Mouse (Mus musculus) megakaryocyte, embryonic 14.5 days (primary cell): ENCODE measurements around the gene Ece1. TPM values are rescaled to one million over a fixed set of nuclear protein-coding genes. Genes with fewer than 3 reads are reported as not detected.

Experiments
- H3K27me3 ChIP-seq: replicated peaks from 2 replicates; pipeline ENCODE3; 2012; ENCODE audit warnings: inconsistent platforms
- H3K36me3 ChIP-seq: replicated peaks from 2 replicates; pipeline ENCODE3; 2012; ENCODE audit warnings: low read length, inconsistent platforms, mixed read lengths
- H3K4me1 ChIP-seq: 2 replicates; pipeline ENCODE4 v1.6.1; 2012; ENCODE audit warnings: inconsistent platforms
- H3K4me3 ChIP-seq: replicated peaks from 2 replicates; pipeline ENCODE3; 2012; ENCODE audit warnings: moderate library complexity, mild to moderate bottlenecking, inconsistent platforms
- H3K9me3 ChIP-seq: 2 replicates; pipeline ENCODE4 v1.6.1; 2012; ENCODE audit warnings: inconsistent platforms
- FLI1 ChIP-seq: IDR thresholded peaks from 2 replicates; pipeline ENCODE4 v1.6.1; 2012; ENCODE audit warnings: low read length, inconsistent platforms, mixed read lengths
- GATA1 ChIP-seq: IDR thresholded peaks from 3 replicates; pipeline ENCODE4 v1.6.1; 2012; ENCODE audit warnings: mixed read lengths, low read length, inconsistent platforms, borderline replicate concordance
- polyA plus RNA-seq: library from polyadenylated mRNA; stranded (reverse); fragments of >175 nt; gene quantifications from 2 replicates; pipeline ENCODE4 v1.2.3, GENCODE M21; 2012; ENCODE audit warnings: low replicate concordance; ENCODE audit not compliant: insufficient read depth

Ece1 gene
- polyA plus RNA-seq, 1 experiment: 5.0 TPM

GRCm38 (mm10) chr4:137881445-137881844, 19.4 kb downstream of the Ece1 start:
- Histone ChIP-seq H3K9me3 (no peaks in the 10 kb centered on the region), H3K4me3 (no peak overlapping the region), H3K4me1 (peaks cover 41% of the 10 kb centered on the region), H3K27me3 (peaks cover 39% of the 10 kb centered on the region), H3K36me3 (no peaks in the 10 kb centered on the region)
- TF ChIP-seq FLI1 (no peak), GATA1 (no peak)

- H3K4me3 ChIP-seq: no peak overlapping the region
- H3K36me3 ChIP-seq: no peaks in the 10 kb centered on the region
- H3K9me3 ChIP-seq: no peaks in the 10 kb centered on the region
- TF ChIP-seq GATA1 (no peak), FLI1 (no peak)
- H3K4me1 ChIP-seq: peaks cover 40% of the 10 kb centered on the region
- peaks cover 33% of the 10 kb centered on the region for H3K27me3 ChIP-seq
These were observed 20.6 kb downstream of the Ece1 start for GRCm38 (mm10) chr4:137882663-137883062.

GRCm38 (mm10) chr4:137883513-137884150, 21.6 kb downstream of the Ece1 start:
- Histone ChIP-seq H3K27me3 (peaks cover 31% of the 10 kb centered on the region), H3K9me3 (peaks cover 3% of the 10 kb centered on the region), H3K4me3 (peak overlapping the region; percentile 76), H3K4me1 (peaks cover 50% of the 10 kb centered on the region), H3K36me3 (peaks cover 1% of the 10 kb centered on the region)
- TF ChIP-seq GATA1 (no peak), FLI1 (no peak)

- TF ChIP-seq GATA1 (no peak), FLI1 (no peak)
- H3K36me3 ChIP-seq: peaks cover 2% of the 10 kb centered on the region
- H3K27me3 ChIP-seq: peaks cover 43% of the 10 kb centered on the region
- peaks cover 62% of the 10 kb centered on the region for H3K4me1 ChIP-seq
- H3K9me3 ChIP-seq: peaks cover 7% of the 10 kb centered on the region
- H3K4me3 ChIP-seq: no peak overlapping the region
These were observed 25.4 kb downstream of the Ece1 start for GRCm38 (mm10) chr4:137887337-137887992.

GRCm38 (mm10) chr4:137887993-137888388, 26.0 kb downstream of the Ece1 start:
- Histone ChIP-seq H3K27me3 (peaks cover 45% of the 10 kb centered on the region), H3K36me3 (peaks cover 2% of the 10 kb centered on the region), H3K4me3 (no peak overlapping the region), H3K9me3 (peaks cover 7% of the 10 kb centered on the region), H3K4me1 (peaks cover 58% of the 10 kb centered on the region)
- no peak for TF ChIP-seq GATA1
- no peak for TF ChIP-seq FLI1

- Histone ChIP-seq H3K4me3 (no peak overlapping the region), H3K27me3 (peaks cover 41% of the 10 kb centered on the region), H3K36me3 (peaks cover 2% of the 10 kb centered on the region), H3K4me1 (peaks cover 39% of the 10 kb centered on the region), H3K9me3 (peaks cover 7% of the 10 kb centered on the region)
- no peak for TF ChIP-seq GATA1
- no peak for TF ChIP-seq FLI1
These were observed 28.6 kb downstream of the Ece1 start for GRCm38 (mm10) chr4:137890596-137890995.

- peaks cover 7% of the 10 kb centered on the region for H3K9me3 ChIP-seq
- H3K4me3 ChIP-seq: no peak overlapping the region
- TF ChIP-seq FLI1 (no peak), GATA1 (no peak)
- peaks cover 2% of the 10 kb centered on the region for H3K36me3 ChIP-seq
- H3K4me1 ChIP-seq: peaks cover 39% of the 10 kb centered on the region
- peaks cover 47% of the 10 kb centered on the region for H3K27me3 ChIP-seq
These were observed 29.6 kb downstream of the Ece1 start for GRCm38 (mm10) chr4:137891553-137892145.

- TF ChIP-seq FLI1: no peak
- no peak for TF ChIP-seq GATA1
- H3K27me3 ChIP-seq: peaks cover 56% of the 10 kb centered on the region
- peaks cover 7% of the 10 kb centered on the region for H3K9me3 ChIP-seq
- peaks cover 37% of the 10 kb centered on the region for H3K4me1 ChIP-seq
- H3K36me3 ChIP-seq: peaks cover 2% of the 10 kb centered on the region
- H3K4me3 ChIP-seq: no peak overlapping the region
These were observed 30.7 kb downstream of the Ece1 start for GRCm38 (mm10) chr4:137892713-137893242.

- H3K27me3 ChIP-seq: peaks cover 51% of the 10 kb centered on the region
- no peak for TF ChIP-seq FLI1
- TF ChIP-seq GATA1: no peak
These were observed 34.7 kb downstream of the Ece1 start for GRCm38 (mm10) chr4:137896612-137897297.

More at GRCm38 (mm10) chr4:137896612-137897297, 34.7 kb downstream of the Ece1 start:
- Histone ChIP-seq H3K4me3 (no peak overlapping the region), H3K9me3 (no peaks in the 10 kb centered on the region), H3K36me3 (no peaks in the 10 kb centered on the region), H3K4me1 (peaks cover 22% of the 10 kb centered on the region)
